Comparison of ENCODE assay signal across 8 mouse cellular contexts in the genomic region with DNA sequence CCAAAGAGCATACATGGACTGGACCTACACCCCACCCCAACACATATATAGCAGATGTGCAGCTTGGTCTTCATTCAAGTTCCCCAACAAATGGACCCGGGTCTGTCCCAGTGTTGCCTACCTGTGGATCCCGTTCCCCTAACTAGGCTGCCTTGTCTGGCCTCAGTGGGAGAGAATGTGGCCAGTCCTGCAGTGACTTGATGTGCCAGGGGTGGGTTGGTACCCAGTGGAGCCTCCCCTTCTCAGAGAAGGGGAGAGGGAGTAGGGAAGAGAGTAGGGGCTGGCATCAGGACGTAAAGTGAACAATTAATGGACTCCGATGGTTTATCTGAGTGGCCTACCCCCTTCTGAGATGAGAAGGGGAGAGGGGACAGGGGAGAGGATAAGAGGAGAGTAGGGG. TPM values are rescaled to one million over a fixed set of nuclear protein-coding genes. Genes with fewer than 3 reads are reported as not detected.
DNase-seq lines count a peak whose midpoint lies in the region; ATAC-seq and TF ChIP-seq lines count a peak whose summit lies in the region.

No protein-coding gene starts in this region.

- no peak for DNase-seq in heart, postnatal 4 days
- DNase-seq in ZHBTc4 (ENCODE audit: low read depth, low spot score), result peak; percentile 6
- no peak for DNase-seq in heart, postnatal 0 days (ENCODE audit: low spot score)
- DNase-seq in midbrain, embryonic 11.5 days (ENCODE audit: low spot score, missing footprints), result peak; percentile 87
- DNase-seq in urinary bladder, postnatal 14 days (ENCODE audit: low spot score), result no peak
- DNase-seq in retina, postnatal 1 day, result no peak

- 47% methylated on average over 4 of the region's 4 CpGs for WGBS in heart, embryonic 12.5 days
- WGBS in heart, postnatal 0 days, result 48% methylated on average over 4 of the region's 4 CpGs
- 51% methylated on average over 4 of the region's 4 CpGs for WGBS in midbrain, embryonic 11.5 days

- H3K4me1 ChIP-seq in heart, embryonic 12.5 days (replicated peaks), result peaks cover 16% of the 10 kb centered on the region
- peaks cover 17% of the 10 kb centered on the region for H3K4me1 ChIP-seq in heart, postnatal 0 days (ENCODE audit: control insufficient read depth, insufficient read depth)
- peaks cover 14% of the 10 kb centered on the region for H3K4me1 ChIP-seq in midbrain, embryonic 11.5 days (ENCODE audit: control insufficient read depth, insufficient read depth, low read length)

- no peaks in the 10 kb centered on the region for H3K9me3 ChIP-seq in heart, embryonic 12.5 days (replicated peaks)
- H3K9me3 ChIP-seq in heart, postnatal 0 days (replicated peaks; ENCODE audit: control insufficient read depth, low read length), result no peaks in the 10 kb centered on the region
- no peaks in the 10 kb centered on the region for H3K9me3 ChIP-seq in midbrain, embryonic 11.5 days (ENCODE audit: control insufficient read depth, low read length)

- no peak for TF ChIP-seq EP300 in heart, postnatal 0 days (IDR thresholded peaks at IDR 0.05; ENCODE audit: low read depth)

- peaks cover 27% of the 10 kb centered on the region for H3K36me3 ChIP-seq in heart, embryonic 12.5 days
- peaks cover 20% of the 10 kb centered on the region for H3K36me3 ChIP-seq in heart, postnatal 0 days (replicated peaks; ENCODE audit: control insufficient read depth, insufficient read depth, low read length)
- peaks cover 4% of the 10 kb centered on the region; the same call in 1 of the 2 replicates for H3K36me3 ChIP-seq in midbrain, embryonic 11.5 days (ENCODE audit: control insufficient read depth, insufficient read depth, low read length)

- no peak overlapping the region; the same call in 1 of the 2 replicates for H3K27ac ChIP-seq in heart, embryonic 12.5 days (ENCODE audit: poor library complexity, severe bottlenecking)
- no peak overlapping the region for H3K27ac ChIP-seq in heart, postnatal 0 days (ENCODE audit: low read depth)
- H3K27ac ChIP-seq in midbrain, embryonic 11.5 days (ENCODE audit: low read depth, low read length), result no peak overlapping the region

- H3K27me3 ChIP-seq in heart, embryonic 12.5 days (replicated peaks), result 0 out of 2 replicates have a peak, but pooled peaks cover 11% of the 10 kb centered on the region
- H3K27me3 ChIP-seq in heart, postnatal 0 days (ENCODE audit: control insufficient read depth, insufficient read depth, low read length), result 0 out of 2 replicates have a peak, but pooled peaks cover 3% of the 10 kb centered on the region
- no peaks in the 10 kb centered on the region for H3K27me3 ChIP-seq in midbrain, embryonic 11.5 days (ENCODE audit: control insufficient read depth, insufficient read depth, low read length)

- no peak for ATAC-seq in heart, embryonic 12.5 days (ENCODE audit: insufficient number of reproducible peaks, low FRiP score)
- ATAC-seq in heart, postnatal 0 days (ENCODE audit: insufficient read depth, low read depth), result no peak
- 0 out of 2 replicates have a peak, but pooled peaks have one; percentile 10 for ATAC-seq in midbrain, embryonic 11.5 days (ENCODE audit: low FRiP score)
- no peak for ATAC-seq in granulocyte monocyte progenitor cell, adult 5-6 weeks (replicated peaks; ENCODE audit: poor library complexity, severe bottlenecking)

- peak overlapping the region; percentile 86 for H3K9ac ChIP-seq in heart, embryonic 12.5 days
- peak overlapping the region; percentile 83 for H3K9ac ChIP-seq in heart, postnatal 0 days (replicated peaks; ENCODE audit: low read depth, low read length)
- H3K9ac ChIP-seq in midbrain, embryonic 11.5 days (ENCODE audit: low read length), result peak overlapping the region; percentile 89

- peak overlapping the region; percentile 95 for H3K4me2 ChIP-seq in heart, embryonic 12.5 days
- peak overlapping the region; percentile 98 for H3K4me2 ChIP-seq in heart, postnatal 0 days (ENCODE audit: low read depth, low read length)
- H3K4me2 ChIP-seq in midbrain, embryonic 11.5 days, result peak overlapping the region; percentile 95

- TF ChIP-seq CTCF in heart, postnatal 0 days (IDR thresholded peaks at IDR 0.05; ENCODE audit: low read depth), result no peak

- peak overlapping the region; percentile 82 for H3K4me3 ChIP-seq in heart, embryonic 12.5 days
- H3K4me3 ChIP-seq in heart, postnatal 0 days (ENCODE audit: low read depth, low read length), result peak overlapping the region; percentile 82
- peak overlapping the region; percentile 87 for H3K4me3 ChIP-seq in midbrain, embryonic 11.5 days (ENCODE audit: low read depth, low read length)

RNA-seq across cellular contexts. Expression of gene Clptm1l, which starts 0.8 kb away (rescaled TPM):
- polyA plus RNA-seq in heart, embryonic 12.5 days (2016; fragmentation: Nextera tagmentation; extraction: Ambion mirVana), result 112 and 122 TPM in 2 replicates
- 10 to 100 TPM; 83.5 to 85.8 TPM for total RNA-seq in heart, postnatal 4 days (2021)
- 98.9 and 119 TPM in 2 replicates for total RNA-seq in heart, postnatal 0 days (2014; rRNA removed; ENCODE audit: low replicate concordance)
- 63.6 and 65.2 TPM in 2 replicates for polyA plus RNA-seq in heart, postnatal 0 days (2015; fragmentation: Nextera tagmentation; extraction: Ambion mirVana)
- polyA plus RNA-seq in midbrain, embryonic 11.5 days (2014; fragmentation: Nextera tagmentation; extraction: Ambion mirVana), result 106 and 118 TPM in 2 replicates
- 203 and 212 TPM in 2 replicates for total RNA-seq in granulocyte monocyte progenitor cell, adult 5-6 weeks (2014; fragmentation: Nextera tagmentation)
- 80.6 and 81.1 TPM in 2 replicates for total RNA-seq in granulocyte monocyte progenitor cell, adult 5-6 weeks (2017)

RNA-seq across cellular contexts. Expression of gene Tert, which starts 23.7 kb away (rescaled TPM):
- 2.9 and 3.0 TPM in 2 replicates for polyA plus RNA-seq in heart, embryonic 12.5 days (2016; fragmentation: Nextera tagmentation; extraction: Ambion mirVana)
- total RNA-seq in heart, postnatal 4 days (2021), result under 1 TPM; 0.56 to 0.60 TPM
- 2.8 and 3.5 TPM in 2 replicates for total RNA-seq in heart, postnatal 0 days (2014; rRNA removed; ENCODE audit: low replicate concordance)
- polyA plus RNA-seq in heart, postnatal 0 days (2015; fragmentation: Nextera tagmentation; extraction: Ambion mirVana), result 0.32 and 0.48 TPM in 2 replicates
- 2.1 and 2.5 TPM in 2 replicates for polyA plus RNA-seq in midbrain, embryonic 11.5 days (2014; fragmentation: Nextera tagmentation; extraction: Ambion mirVana)
- total RNA-seq in granulocyte monocyte progenitor cell, adult 5-6 weeks (2014; fragmentation: Nextera tagmentation), result 4.5 TPM in 1 of 2 replicates, not detected in the other
- total RNA-seq in granulocyte monocyte progenitor cell, adult 5-6 weeks (2017), result 2.2 TPM in 1 of 2 replicates, not detected in the other

Comparison
In these comparisons a context has a peak if more than half of its experiments do, and no peak if none do; other contexts are left out.
1. DNase-seq: peak in ZHBTc4 (single experiment) and midbrain, embryonic 11.5 days (single experiment); none in heart, postnatal 4 days (single experiment), heart, postnatal 0 days (single experiment), urinary bladder, postnatal 14 days (single experiment) and retina, postnatal 1 day (single experiment).
2. Peak in every context shown above with its lines, with median percentiles within 50 percentile points of each other: H3K4me2 ChIP-seq, H3K4me3 ChIP-seq and H3K9ac ChIP-seq.